Mouse (Mus musculus) heart, embryonic 14.5 days (tissue): Measurements from ENCODE around the gene Ebf3. TPM values are rescaled to one million over a fixed set of nuclear protein-coding genes. Genes with fewer than 3 reads are reported as not detected.

ENCODE experiments used
- ATAC-seq: fragments of 200-750 bp; cut with Nextera tagmentation; 2 replicates; pipeline ENCODE4 v1.8.0; 2017; ENCODE audit warnings: low read depth, moderate TSS enrichment; ENCODE audit not compliant: insufficient number of reproducible peaks, insufficient read depth, low FRiP score
- H3K27ac ChIP-seq, 2 experiments: fragments of 200-500 bp in 1 of 2; fragments of 300-500 bp in 1 of 2; sonication (generic) in 1 of 2; replicated peaks in 1 of 2; 2 replicates each; pipeline ENCODE4 v1.5.1; 2012 to 2014; ENCODE audit warnings: low read depth in 2 of 2, low read length in 2 of 2, control low read depth in 1 of 2, mild to moderate bottlenecking in 1 of 2, mixed read lengths in 1 of 2; ENCODE audit not compliant: control insufficient read depth in 1 of 2, insufficient read depth in 1 of 2
- H3K27me3 ChIP-seq: fragments of 300-500 bp; sonication (generic); 2 replicates; pipeline ENCODE4 v1.6.1; 2014; ENCODE audit warnings: mild to moderate bottlenecking, low read length, control low read depth; ENCODE audit not compliant: control insufficient read depth, insufficient read depth
- H3K36me3 ChIP-seq: fragments of 300-500 bp; sonication (generic); 2 replicates; pipeline ENCODE4 v1.6.1; 2014; ENCODE audit warnings: mild to moderate bottlenecking, control low read depth, low read length, mixed read lengths; ENCODE audit not compliant: control insufficient read depth, insufficient read depth
- H3K4me1 ChIP-seq, 2 experiments: fragments of 200-500 bp in 1 of 2; fragments of 300-500 bp in 1 of 2; sonication (generic) in 1 of 2; 2 replicates each; pipeline ENCODE4 v1.6.1; 2012 to 2014; ENCODE audit warnings: low read length in 2 of 2, control low read depth in 1 of 2, mixed read lengths in 1 of 2; ENCODE audit not compliant: control insufficient read depth in 2 of 2, insufficient read depth in 2 of 2
- H3K4me2 ChIP-seq: fragments of 300-500 bp; sonication (generic); 2 replicates; pipeline ENCODE4 v1.6.1; 2014; ENCODE audit warnings: mild to moderate bottlenecking, low read length
- H3K4me3 ChIP-seq, 2 experiments: fragments of 200-500 bp in 1 of 2; fragments of 300-500 bp in 1 of 2; sonication (generic) in 1 of 2; 2 replicates each; pipeline ENCODE4 v1.5.1; 2012 to 2014; ENCODE audit warnings: low read length in 2 of 2, mild to moderate bottlenecking in 2 of 2, control low read depth in 1 of 2, low read depth in 1 of 2, moderate library complexity in 1 of 2; ENCODE audit not compliant: control insufficient read depth in 1 of 2, insufficient read depth in 1 of 2
- H3K9ac ChIP-seq: fragments of 300-500 bp; sonication (generic); 2 replicates; pipeline ENCODE4 v1.6.1; 2014; ENCODE audit warnings: mild to moderate bottlenecking, low read length
- H3K9me3 ChIP-seq: fragments of 300-500 bp; sonication (generic); 2 replicates; pipeline ENCODE4 v1.6.1; 2016; ENCODE audit warnings: low read length, control low read depth; ENCODE audit not compliant: control insufficient read depth
- WGBS: fragments of 180-500 bp; shearing (Covaris S2); extraction: QIAGEN DNeasy Blood & Tissue Kit; methylation state at CpG from one replicate; pipeline ENCODE4 v1.1.7; 2014; 5-methylcytosine and 5-hydroxymethylcytosine counted together
- polyA plus RNA-seq: library from polyadenylated mRNA; unstranded; fragments of >200 nt; fragmentation: Nextera tagmentation; extraction: Ambion mirVana; gene quantifications from 2 replicates; pipeline ENCODE4 v1.2.1, GENCODE M21; 2014

The Ebf3 gene
- polyA plus RNA-seq, 1 experiment from 2014 or later, result 2.3 TPM

- Histone ChIP-seq H3K4me1 (no peaks in the 10 kb centered on the region), H3K4me3 (no peak overlapping the region), H3K27me3 (peaks cover 8% of the 10 kb centered on the region), H3K27ac (no peak overlapping the region), H3K9ac (no peak overlapping the region), H3K4me2 (no peak overlapping the region), H3K36me3 (no peaks in the 10 kb centered on the region), H3K9me3 (no peaks in the 10 kb centered on the region)
- WGBS, result 75% methylated on average over 5 of the region's 5 CpGs
- no peak for ATAC-seq
These were observed 74.6 kb downstream of the Ebf3 start for GRCm38 (mm10) chr7:137239542-137240133.

GRCm38 (mm10) chr7:137237419-137237818 is 76.8 kb downstream of the Ebf3 start:
- no peaks in the 10 kb centered on the region for H3K9me3 ChIP-seq
- no peaks in the 10 kb centered on the region for H3K4me1 ChIP-seq
- no peaks in the 10 kb centered on the region for H3K36me3 ChIP-seq
- 77% methylated on average over 12 of the region's 12 CpGs for WGBS
- no peak overlapping the region for H3K4me2 ChIP-seq
- peaks cover 8% of the 10 kb centered on the region for H3K27me3 ChIP-seq
- no peak overlapping the region for H3K27ac ChIP-seq
- H3K9ac ChIP-seq, result no peak overlapping the region
- no peak for ATAC-seq
- no peak overlapping the region for H3K4me3 ChIP-seq

GRCm38 (mm10) chr7:137223823-137224222 is 90.4 kb downstream of the Ebf3 start:
- ATAC-seq, result no peak
- Histone ChIP-seq H3K4me2 (no peak overlapping the region), H3K36me3 (no peaks in the 10 kb centered on the region), H3K4me3 (no peak overlapping the region), H3K9me3 (no peaks in the 10 kb centered on the region), H3K27me3 (no peaks in the 10 kb centered on the region), H3K27ac (no peak overlapping the region), H3K9ac (no peak overlapping the region), H3K4me1 (no peaks in the 10 kb centered on the region; a peak in 1 of 4 replicates)
- 88% methylated on average over 3 of the region's 3 CpGs for WGBS

- H3K27me3 ChIP-seq, result no peaks in the 10 kb centered on the region
- no peaks in the 10 kb centered on the region for H3K36me3 ChIP-seq
- H3K27ac ChIP-seq, result no peak overlapping the region
- H3K4me2 ChIP-seq, result no peak overlapping the region
- no peaks in the 10 kb centered on the region for H3K9me3 ChIP-seq
- H3K9ac ChIP-seq, result no peak overlapping the region
- ATAC-seq, result no peak
- H3K4me3 ChIP-seq, result no peak overlapping the region
- WGBS, result 79% methylated on average over 6 of the region's 6 CpGs
- H3K4me1 ChIP-seq, result no peaks in the 10 kb centered on the region; a peak in 1 of 4 replicates
These were observed 91.3 kb downstream of the Ebf3 start for GRCm38 (mm10) chr7:137222831-137223505.

- 34% methylated on average over 6 of the region's 6 CpGs for WGBS
- no peak overlapping the region for H3K27ac ChIP-seq
- no peak overlapping the region for H3K9ac ChIP-seq
- no peaks in the 10 kb centered on the region for H3K9me3 ChIP-seq
- no peak for ATAC-seq
- no peaks in the 10 kb centered on the region for H3K27me3 ChIP-seq
- no peaks in the 10 kb centered on the region for H3K36me3 ChIP-seq
- H3K4me3 ChIP-seq, result no peak overlapping the region
- H3K4me2 ChIP-seq, result no peak overlapping the region
- H3K4me1 ChIP-seq, result no peaks in the 10 kb centered on the region; a peak in 1 of 4 replicates
These were observed 92.6 kb downstream of the Ebf3 start for GRCm38 (mm10) chr7:137221599-137221998.

- 76% methylated on average over 4 of the region's 4 CpGs for WGBS
- H3K36me3 ChIP-seq, result no peaks in the 10 kb centered on the region
- no peak overlapping the region for H3K4me2 ChIP-seq
- H3K9me3 ChIP-seq, result no peaks in the 10 kb centered on the region
- no peak overlapping the region for H3K9ac ChIP-seq
- H3K27ac ChIP-seq, result no peak overlapping the region
- no peaks in the 10 kb centered on the region for H3K27me3 ChIP-seq
- ATAC-seq, result no peak
- no peaks in the 10 kb centered on the region; a peak in 1 of 4 replicates for H3K4me1 ChIP-seq
- H3K4me3 ChIP-seq, result no peak overlapping the region
These were observed 93.8 kb downstream of the Ebf3 start for GRCm38 (mm10) chr7:137220436-137220835.

- 90% methylated on average over 12 of the region's 12 CpGs for WGBS
- H3K27me3 ChIP-seq, result no peaks in the 10 kb centered on the region
These were observed 95.5 kb downstream of the Ebf3 start for GRCm38 (mm10) chr7:137218706-137219105.

GRCm38 (mm10) chr7:137213444-137213843 is 100.8 kb downstream of the Ebf3 start:
- Histone ChIP-seq H3K4me1 (no peaks in the 10 kb centered on the region), H3K36me3 (no peaks in the 10 kb centered on the region), H3K9ac (no peak overlapping the region), H3K9me3 (no peaks in the 10 kb centered on the region), H3K27me3 (no peaks in the 10 kb centered on the region), H3K27ac (no peak overlapping the region), H3K4me2 (no peak overlapping the region), H3K4me3 (no peak overlapping the region)
- WGBS, result 84% methylated on average over 1 of the region's 1 CpGs
- no peak for ATAC-seq

More at GRCm38 (mm10) chr7:137218706-137219105, 95.5 kb downstream of the Ebf3 start:
- H3K36me3 ChIP-seq, result no peaks in the 10 kb centered on the region
- no peak overlapping the region for H3K27ac ChIP-seq
- H3K9me3 ChIP-seq, result no peaks in the 10 kb centered on the region
- no peak for ATAC-seq
- no peak overlapping the region for H3K4me3 ChIP-seq
- no peaks in the 10 kb centered on the region; a peak in 1 of 4 replicates for H3K4me1 ChIP-seq
- no peak overlapping the region for H3K4me2 ChIP-seq
- H3K9ac ChIP-seq, result no peak overlapping the region
